Mouse (Mus musculus): ENCODE results near the gene Rsg1. TPM values are rescaled to one million over a fixed set of nuclear protein-coding genes. Genes with fewer than 3 reads are reported as not detected.

The Rsg1 gene
- total RNA-seq, 2 experiments from 2014 or later: 2.7 to 4.4 TPM

DNA sequence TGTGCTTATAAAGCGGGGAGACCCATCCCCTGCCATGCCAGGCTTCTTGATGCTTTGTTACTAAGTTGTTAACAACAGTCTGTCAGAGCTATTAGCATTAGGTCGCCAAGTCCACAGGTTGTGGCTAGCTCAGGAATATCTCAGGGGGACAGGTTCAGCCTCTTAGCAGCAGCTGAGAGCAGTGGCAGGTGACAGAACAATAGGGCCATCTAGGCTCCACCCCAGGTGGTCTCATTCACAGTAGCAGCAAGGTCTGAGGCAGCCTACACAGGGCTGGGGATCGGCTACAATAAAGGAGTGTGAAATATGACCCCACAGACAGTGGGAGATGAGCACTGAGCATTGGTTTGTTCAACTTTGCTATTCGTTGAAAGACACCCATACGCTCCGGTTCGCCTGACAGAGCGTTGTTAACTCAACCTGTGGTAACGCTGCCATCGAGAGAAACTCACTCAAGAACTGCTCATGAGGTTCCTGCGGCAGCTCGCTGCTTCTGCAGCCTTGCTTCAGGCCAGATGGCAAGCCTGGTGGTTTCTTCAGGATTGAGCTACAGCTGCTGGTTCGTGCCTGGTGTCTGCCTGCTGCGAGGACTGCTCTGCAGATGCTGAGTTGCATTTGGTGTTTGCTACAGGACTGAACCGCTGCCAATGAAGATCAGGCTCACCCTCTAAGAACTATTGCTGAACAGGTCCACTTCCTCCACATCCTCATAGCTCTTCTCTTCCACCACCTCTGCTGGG lies 56.6 kb downstream of the Rsg1 start:
- DNase-seq (ENCODE audit: extremely low spot score in 1 of 2, low spot score in 2 of 2): no peak
- TF ChIP-seq CTCF (IDR thresholded peaks at IDR 0.05): no peak
- intact Hi-C loops (cut with DNase I): no loop called here
- Histone ChIP-seq H3K4me3 (no peak overlapping the region), H3K27ac (no peak overlapping the region)

DNA sequence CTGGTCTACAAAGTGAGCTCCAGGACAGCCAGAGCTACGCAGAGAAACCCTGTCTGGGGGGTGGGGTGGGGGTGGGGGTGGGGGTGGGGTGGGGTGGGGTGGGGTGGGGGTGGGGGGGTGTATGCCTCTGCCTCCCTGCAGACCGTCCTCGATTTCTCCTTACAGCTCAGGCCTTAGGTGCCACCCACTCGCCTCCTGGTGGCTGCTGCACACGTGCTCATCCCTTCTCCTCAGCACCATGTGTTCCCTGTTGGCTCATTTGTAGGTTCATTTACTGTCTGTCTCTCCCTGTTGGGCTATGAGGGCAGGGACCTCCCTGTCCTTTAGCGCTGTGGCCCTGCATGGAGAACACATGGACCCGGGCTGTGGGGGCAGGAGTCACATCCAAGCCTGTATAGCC lies 57.5 kb downstream of the Rsg1 start:
- Histone ChIP-seq H3K27ac (no peak overlapping the region), H3K4me3 (no peak overlapping the region)
- intact Hi-C loops (cut with DNase I): no loop called here
- DNase-seq (ENCODE audit: extremely low spot score in 1 of 2, low spot score in 2 of 2): no peak
- no peak for TF ChIP-seq CTCF (IDR thresholded peaks at IDR 0.05)

DNA sequence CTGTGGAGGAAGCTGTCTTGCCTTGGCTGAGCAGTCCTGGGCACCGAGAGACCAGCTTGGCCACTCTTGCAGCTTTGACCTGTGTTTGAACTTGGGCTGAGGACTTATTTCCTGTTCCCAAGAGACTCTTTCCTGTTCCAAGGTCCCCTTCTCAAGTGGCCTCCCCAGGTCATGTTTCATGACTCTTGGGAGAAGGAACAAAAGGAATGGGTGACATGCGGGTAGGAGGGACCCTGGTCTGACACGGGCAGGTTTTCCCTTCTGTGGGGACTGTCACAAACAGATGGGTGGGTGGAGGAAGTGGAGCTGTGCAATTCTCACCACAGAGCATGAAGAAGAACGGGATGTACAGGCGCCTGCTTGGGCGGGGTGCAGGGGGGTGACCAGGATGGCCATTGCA lies 58.0 kb downstream of the Rsg1 start:
- intact Hi-C loops (cut with DNase I): no loop called here
- DNase-seq (ENCODE audit: extremely low spot score in 1 of 2, low spot score in 2 of 2): no peak
- no peak for TF ChIP-seq CTCF (IDR thresholded peaks at IDR 0.05)
- H3K27ac ChIP-seq: no peak overlapping the region
- H3K4me3 ChIP-seq: no peak overlapping the region

DNA sequence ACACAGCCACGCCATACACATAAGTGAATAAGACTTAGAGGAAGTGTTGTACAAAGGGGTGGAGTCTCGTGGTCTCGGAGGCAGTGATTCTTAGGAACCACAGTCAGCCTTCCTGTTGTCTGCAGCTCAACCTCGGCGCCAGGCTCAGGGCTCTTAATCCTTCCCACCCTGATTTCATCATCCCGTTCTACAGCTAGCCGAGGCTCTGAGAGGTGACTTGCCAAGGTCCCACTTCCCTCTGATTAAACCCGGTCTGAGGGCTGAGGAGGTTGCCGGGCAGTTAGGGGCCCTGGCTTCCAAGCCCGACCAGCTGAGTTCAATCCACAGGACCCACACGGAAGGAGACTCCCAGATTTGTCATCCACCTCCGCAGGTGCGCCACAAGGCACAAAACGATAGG lies 59.1 kb downstream of the Rsg1 start:
- intact Hi-C loops (cut with DNase I): loop anchor here (1.0 kb wide), 1 partner anchor 90 kb away; no protein-coding TSS in a partner anchor
- no peak overlapping the region for H3K27ac ChIP-seq
- H3K4me3 ChIP-seq: no peak overlapping the region
- DNase-seq (ENCODE audit: extremely low spot score in 1 of 2, low spot score in 2 of 2): no peak
- no peak for TF ChIP-seq CTCF (IDR thresholded peaks at IDR 0.05)

DNA sequence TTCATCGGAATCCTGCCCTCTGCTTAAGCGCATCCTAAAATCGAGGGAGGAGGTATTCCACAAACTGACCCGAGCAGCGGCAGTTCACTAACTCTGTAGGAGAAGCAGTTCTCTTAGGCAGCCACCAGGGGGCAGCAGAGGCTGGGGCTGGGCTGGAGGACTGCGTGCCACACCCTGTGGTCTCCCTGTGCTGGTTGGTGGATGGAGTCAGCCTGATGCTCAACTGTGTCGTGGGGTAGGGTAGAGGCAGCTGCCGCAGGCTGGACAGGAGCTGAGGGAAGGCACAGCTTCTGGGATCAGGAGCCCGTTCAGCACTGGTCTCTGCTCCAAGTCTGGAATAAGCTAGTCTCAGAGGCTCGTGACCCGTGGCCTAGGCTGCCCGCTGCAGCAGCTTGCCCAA lies 59.5 kb downstream of the Rsg1 start:
- TF ChIP-seq CTCF (IDR thresholded peaks at IDR 0.05): peak; percentile 100

DNA sequence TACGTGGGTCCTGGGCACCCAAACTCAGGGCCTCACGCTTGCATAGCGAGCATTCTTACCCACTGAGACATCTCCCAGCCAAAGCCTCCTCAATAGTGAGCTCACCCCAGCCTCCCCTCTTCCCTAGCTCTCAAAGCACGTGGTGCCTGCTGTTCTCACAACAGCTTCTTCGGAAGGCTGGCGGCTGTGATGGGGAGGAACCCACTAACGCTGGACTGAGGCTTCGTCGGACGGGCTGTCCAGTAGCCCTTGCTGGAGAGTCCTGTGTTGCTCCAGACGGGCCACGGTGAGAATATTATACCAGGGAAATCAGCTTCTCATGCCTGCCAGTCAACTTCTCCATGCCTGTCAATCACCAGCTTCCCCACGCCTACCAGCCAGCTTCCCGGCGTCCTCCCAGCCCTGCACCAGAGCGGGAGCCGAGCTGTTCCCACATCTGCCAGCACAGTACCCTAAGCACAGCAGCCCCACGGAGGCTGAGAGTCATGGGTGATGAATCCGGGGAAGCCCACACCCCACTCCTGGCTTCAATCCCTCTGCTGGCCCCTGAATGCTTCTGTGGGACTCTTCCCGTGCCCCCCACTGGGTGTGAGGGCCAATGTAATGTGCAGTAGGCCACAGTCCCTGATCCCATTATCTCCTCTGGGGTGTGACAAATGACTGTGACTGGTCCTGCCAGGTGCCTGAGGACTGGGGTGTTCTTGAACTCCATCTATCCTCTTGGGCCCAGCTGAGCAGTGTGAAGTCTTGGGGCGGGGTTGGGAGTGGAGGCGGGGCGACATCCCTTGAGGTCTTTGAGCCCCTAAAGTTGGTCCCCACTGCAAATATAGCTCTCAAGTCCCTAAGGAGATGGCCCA lies 61.0 kb downstream of the Rsg1 start:
- intact Hi-C loops (cut with DNase I): no loop called here
- no peak for DNase-seq (ENCODE audit: extremely low spot score in 1 of 2, low spot score in 2 of 2)
- H3K27ac ChIP-seq: no peak overlapping the region
- no peak overlapping the region for H3K4me3 ChIP-seq
- no peak for TF ChIP-seq CTCF (IDR thresholded peaks at IDR 0.05)

More for the DNA sequence above, 59.5 kb downstream of the Rsg1 start:
- no peak overlapping the region for H3K4me3 ChIP-seq
- DNase-seq (ENCODE audit: extremely low spot score in 1 of 2, low spot score in 2 of 2): peak; percentile 78 to 82
- intact Hi-C loops (cut with DNase I): loop anchor here (1.0 kb wide), 1 partner anchor 90 kb away; no protein-coding TSS in a partner anchor
- no peak overlapping the region for H3K27ac ChIP-seq

Other genes starting within 250 kb of the Rsg1 start
- gene Atp13a2, start 227.1 kb upstream of the Rsg1 start, total RNA-seq (2021): 100 to 1,000 TPM; 150 to 155 TPM
- 1 to 10 TPM; 4.8 to 4.9 TPM for gene Mfap2, start 203.5 kb upstream of the Rsg1 start, total RNA-seq (2021)
- gene Crocc, start 153.4 kb upstream of the Rsg1 start, total RNA-seq (2021): 10 to 100 TPM; 68.1 to 71.3 TPM
- gene Necap2, start 135.6 kb upstream of the Rsg1 start, total RNA-seq (2021): 10 to 100 TPM; 44.9 to 45.9 TPM
- gene Spata21, start 125.6 kb upstream of the Rsg1 start, total RNA-seq (2021): under 1 TPM; 0.26 to 0.61 TPM
- 10 to 100 TPM; 44.4 to 59.1 TPM for gene Szrd1, start 74.2 kb upstream of the Rsg1 start, total RNA-seq (2021)
- 10 to 100 TPM; 29.3 to 30.3 TPM for gene Fbxo42, start 66.0 kb upstream of the Rsg1 start, total RNA-seq (2021)
- gene Arhgef19, start 25.5 kb downstream of the Rsg1 start, total RNA-seq (2021): 10 to 100 TPM; 17.1 to 18.2 TPM
- gene Epha2, start 87.3 kb downstream of the Rsg1 start, total RNA-seq (2021): 1 to 10 TPM; 1.3 to 1.9 TPM
- gene Fam131c, start 154.3 kb downstream of the Rsg1 start, total RNA-seq (2021): 1 to 10 TPM; 3.4 to 4.7 TPM
- under 1 TPM in 1 of 2 experiments, not detected in 1; 0.36 TPM for gene Clcnka, start 184.8 kb downstream of the Rsg1 start, total RNA-seq (2021)
- not detected for gene Clcnkb, start 202.1 kb downstream of the Rsg1 start, total RNA-seq (2021)
- gene Hspb7, start 206.8 kb downstream of the Rsg1 start, total RNA-seq (2021): under 1 TPM; 0.40 to 0.57 TPM
- gene Srarp, start 222.1 kb downstream of the Rsg1 start, total RNA-seq (2021): 1 to 10 TPM; 3.8 to 4.2 TPM
- 10 to 100 TPM; 45.3 to 46.4 TPM for gene Zbtb17, start 230.7 kb downstream of the Rsg1 start, total RNA-seq (2021)